Mouse (Mus musculus): ENCODE measurements at regions not wholly inside any gene's neighbourhood (a gene's known extent, or its start where the extent isn't known, plus 50 kb on each side); places are given as distances from the start of the nearest gene placed in this dataset.
"Not testable (repeated sequence)": the region's sequence is repeated elsewhere in the genome, so short reads cannot be mapped to it uniquely, and the experiment has no call there.

- DNase-seq, result peak; percentile 69 to 79
These were observed 237.4 kb upstream of the Myt1l start for GRCm38 (mm10) chr12:29290591-29291351.

GRCm38 (mm10) chr12:29297984-29298383 is 230.2 kb upstream of the Myt1l start:
- DNase-seq, result no peak

- DNase-seq, result no peak
These were observed 212.5 kb upstream of the Myt1l start for GRCm38 (mm10) chr12:29315636-29316035.

GRCm38 (mm10) chr12:29321468-29321867 is 206.7 kb upstream of the Myt1l start:
- DNase-seq, result no peak

- no peak for DNase-seq
These were observed 204.7 kb upstream of the Myt1l start for GRCm38 (mm10) chr12:29323534-29323933.

- no peak for DNase-seq
These were observed 192.2 kb upstream of the Myt1l start for GRCm38 (mm10) chr12:29335839-29336469.

- no peak for DNase-seq
These were observed 190.8 kb upstream of the Myt1l start for GRCm38 (mm10) chr12:29337336-29337735.

- DNase-seq, result no peak
These were observed 186.7 kb upstream of the Myt1l start for GRCm38 (mm10) chr12:29341388-29341995.

- DNase-seq, result no peak
These were observed 184.9 kb upstream of the Myt1l start for GRCm38 (mm10) chr12:29343147-29343852.

GRCm38 (mm10) chr12:29348698-29349097 is 179.5 kb upstream of the Myt1l start:
- DNase-seq, result no peak

GRCm38 (mm10) chr12:29349146-29349850 is 178.9 kb upstream of the Myt1l start:
- no peak for DNase-seq

GRCm38 (mm10) chr12:29353777-29354496 is 174.2 kb upstream of the Myt1l start:
- DNase-seq, result no peak

GRCm38 (mm10) chr12:29354816-29355215 is 173.4 kb upstream of the Myt1l start:
- DNase-seq, result no peak

- DNase-seq, result no peak
These were observed 171.3 kb upstream of the Myt1l start for GRCm38 (mm10) chr12:29356681-29357397.

- no peak for DNase-seq
These were observed 166.9 kb upstream of the Myt1l start for GRCm38 (mm10) chr12:29361236-29361635.

GRCm38 (mm10) chr12:29367741-29368106 is 160.5 kb upstream of the Myt1l start:
- not testable (repeated sequence) for DNase-seq

- DNase-seq, result no peak
These were observed 159.9 kb upstream of the Myt1l start for GRCm38 (mm10) chr12:29368107-29368819.

GRCm38 (mm10) chr12:29368820-29369175 is 159.4 kb upstream of the Myt1l start:
- DNase-seq, result no peak

GRCm38 (mm10) chr12:29391756-29392155 is 136.4 kb upstream of the Myt1l start:
- DNase-seq, result no peak

- DNase-seq, result no peak
These were observed 133.9 kb upstream of the Myt1l start for GRCm38 (mm10) chr12:29394271-29394670.

- no peak for DNase-seq
These were observed 133.3 kb upstream of the Myt1l start for GRCm38 (mm10) chr12:29394881-29395280.

Measured in thymus, postnatal 36 days (tissue).